In the genomic region with DNA sequence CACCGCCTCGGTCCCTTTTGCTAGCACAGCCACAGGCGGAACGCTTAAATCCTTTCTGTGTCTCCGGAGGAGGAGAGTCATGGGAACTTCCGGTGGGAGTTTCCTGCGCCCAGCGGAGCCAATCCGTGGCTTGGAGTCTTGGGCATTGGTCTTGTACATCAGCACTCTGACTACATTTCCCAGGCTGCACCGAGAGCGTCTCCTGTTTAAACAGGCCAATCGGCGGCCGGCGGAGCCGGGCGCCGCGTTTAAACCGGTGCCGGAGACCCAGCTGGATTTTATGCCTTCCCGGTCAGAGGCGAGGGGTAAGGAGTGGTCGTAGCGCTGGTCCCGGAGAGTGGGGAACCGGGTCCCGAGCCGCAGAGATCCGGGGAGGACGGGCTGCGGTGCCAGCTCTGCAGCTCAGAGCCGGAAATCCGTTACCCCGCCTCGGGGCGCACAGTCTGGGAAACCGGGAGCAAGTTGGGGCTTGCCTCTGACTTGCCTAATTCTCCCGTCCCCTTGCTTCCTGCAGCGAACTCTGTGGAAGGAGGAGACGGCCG, we compare ENCODE assay signal across 8 mouse cellular contexts. TPM values are rescaled to one million over a fixed set of nuclear protein-coding genes. Genes with fewer than 3 reads are reported as not detected.
DNase-seq lines count a peak whose midpoint lies in the region; ATAC-seq lines count a peak whose summit lies in the region.

A gene (plus strand): TSS at position 256 of the 542 bp plus-strand sequence.

- peak within 1 kb of the TSS; percentile 75 for H3K4me3 ChIP-seq in hindbrain, embryonic 12.5 days

- peaks cover 27% of the 10 kb centered on the region for H3K4me1 ChIP-seq in hindbrain, embryonic 12.5 days

- H3K9me3 ChIP-seq in hindbrain, embryonic 12.5 days (replicated peaks): no peaks in the 10 kb centered on the region

- peak; percentile 97 for DNase-seq in NIH3T3 (ENCODE audit: low read depth)
- peak; percentile 94 to 96 for DNase-seq in cerebellum, postnatal 10 days
- DNase-seq in frontal cortex, postnatal 10 days (ENCODE audit: low spot score in 2 of 2): peak; percentile 92 to 94
- peak; percentile 94 to 97 for DNase-seq in layer of hippocampus, postnatal 14 days (ENCODE audit: low spot score in 2 of 2)
- DNase-seq in lung, postnatal 14 days: peak; percentile 93
- peak; percentile 90 for DNase-seq in retina, adult 2 months (ENCODE audit: low read depth, low spot score)
- DNase-seq in thymus, postnatal 36 days: peak; percentile 89 to 92

- H3K27me3 ChIP-seq in hindbrain, embryonic 12.5 days: no peaks in the 10 kb centered on the region

- H3K27ac ChIP-seq in hindbrain, embryonic 12.5 days: peak within 1 kb of the TSS; percentile 75

- peak within 1 kb of the TSS; percentile 87 for H3K4me2 ChIP-seq in hindbrain, embryonic 12.5 days (replicated peaks)

- peak within 1 kb of the TSS; percentile 79 for H3K9ac ChIP-seq in hindbrain, embryonic 12.5 days

- peaks cover 25% of the 10 kb centered on the region for H3K36me3 ChIP-seq in hindbrain, embryonic 12.5 days

- WGBS in hindbrain, embryonic 12.5 days: under 1% methylated on average over 42 of the region's 42 CpGs

- peak; percentile 98 for ATAC-seq in hindbrain, embryonic 12.5 days (ENCODE audit: low FRiP score)

RNA-seq across cellular contexts. Expression of the gene that starts here (rescaled TPM):
- polyA plus RNA-seq in hindbrain, embryonic 12.5 days (2016; fragmentation: Nextera tagmentation; extraction: Ambion mirVana): 23.4 and 24.8 TPM in 2 replicates
- total RNA-seq in layer of hippocampus, postnatal 14 days (2021): 1 to 10 TPM; 1.2 to 1.3 TPM

Comparison
In these comparisons a context has a peak if more than half of its experiments do, and no peak if none do; other contexts are left out.
1. Peak in every context shown above with its lines: DNase-seq, ATAC-seq, H3K4me3 ChIP-seq and H3K27ac ChIP-seq.